25 mouse cellular contexts compared by ENCODE assay signal in genomic region chr16:30151104-30151503, GRCm38 (mm10).
A peak's percentile ranks its signal among the peaks of the same experiment; 100 is the strongest.
DNase-seq lines count a peak whose midpoint lies in the region; ATAC-seq and TF ChIP-seq lines count a peak whose summit lies in the region.
"Had no signal": no experiment of that assay in that cellular context is flagged by ENCODE, and none has a peak within 500 bp of the region (broad histone marks: within the 10 kb centered on the region; RNA-seq: fewer than 3 reads in every experiment).

No protein-coding gene starts in this region.

- peaks cover 6% of the 10 kb centered on the region; the same call in 1 of the 2 replicates for H3K4me1 ChIP-seq in midbrain, postnatal 0 days (ENCODE audit: insufficient read depth, low read length)
- H3K4me1 ChIP-seq in midbrain, embryonic 15.5 days, result peaks cover 12% of the 10 kb centered on the region
- peaks cover 9% of the 10 kb centered on the region; the same call in 1 of the 2 replicates for H3K4me1 ChIP-seq in cerebellum, adult 2 months (ENCODE audit: control insufficient read depth, insufficient read depth, low read length)

- 89% methylated on average over 3 of the region's 3 CpGs for WGBS in midbrain, postnatal 0 days
- 85% methylated on average over 3 of the region's 3 CpGs for WGBS in midbrain, embryonic 15.5 days
- 11% methylated on average over 3 of the region's 3 CpGs for WGBS in cerebellum, adult 2 months

- H3K27ac ChIP-seq in midbrain, postnatal 0 days (ENCODE audit: low read depth, low read length), result no peak overlapping the region
- H3K27ac ChIP-seq in midbrain, embryonic 15.5 days, result no peak overlapping the region
- no peak overlapping the region for H3K27ac ChIP-seq in cerebellum, adult 2 months (ENCODE audit: insufficient read depth, low read length)
- H3K27ac ChIP-seq: forebrain, embryonic 13.5 days; hindbrain, embryonic 12.5 days; hindbrain, postnatal 0 days; intestine, embryonic 15.5 days; kidney, postnatal 0 days; macrophage had no signal

- H3K4me3 ChIP-seq in midbrain, postnatal 0 days (ENCODE audit: low read depth, low read length), result no peak overlapping the region
- no peak overlapping the region for H3K4me3 ChIP-seq in midbrain, embryonic 15.5 days
- no peak overlapping the region for H3K4me3 ChIP-seq in cerebellum, adult 2 months (replicated peaks; ENCODE audit: insufficient read depth, low read depth, low read length)
- H3K4me3 ChIP-seq: forebrain, embryonic 13.5 days; hindbrain, embryonic 12.5 days; intestine, embryonic 15.5 days had no signal

- H3K36me3 ChIP-seq in midbrain, postnatal 0 days (ENCODE audit: insufficient read depth, low read length), result no peaks in the 10 kb centered on the region
- H3K36me3 ChIP-seq in midbrain, embryonic 15.5 days (replicated peaks), result no peaks in the 10 kb centered on the region
- H3K36me3 ChIP-seq: hindbrain, embryonic 12.5 days; intestine, embryonic 15.5 days had no signal

- no peak for TF ChIP-seq CTCF in midbrain, postnatal 0 days (IDR thresholded peaks at IDR 0.05)
- no peak for TF ChIP-seq CTCF in cerebellum, adult 2 months (IDR thresholded peaks at IDR 0.05; ENCODE audit: borderline replicate concordance, insufficient read depth, low read depth, low read length)

- H3K4me2 ChIP-seq in midbrain, postnatal 0 days (ENCODE audit: low read depth, low read length, poor library complexity, severe bottlenecking), result no peak overlapping the region
- no peak overlapping the region for H3K4me2 ChIP-seq in midbrain, embryonic 15.5 days
- H3K4me2 ChIP-seq: forebrain, embryonic 13.5 days; heart, embryonic 11.5 days; hindbrain, embryonic 12.5 days; intestine, embryonic 15.5 days had no signal

- no peak overlapping the region for H3K9ac ChIP-seq in midbrain, postnatal 0 days (replicated peaks; ENCODE audit: low read length, poor library complexity, severe bottlenecking)
- no peak overlapping the region for H3K9ac ChIP-seq in midbrain, embryonic 15.5 days
- H3K9ac ChIP-seq: forebrain, embryonic 13.5 days; hindbrain, embryonic 12.5 days; intestine, embryonic 15.5 days had no signal

- ATAC-seq in midbrain, postnatal 0 days (ENCODE audit: low FRiP score), result no peak
- no peak for ATAC-seq in midbrain, embryonic 15.5 days (replicated peaks)
- no peak for ATAC-seq in megakaryocyte progenitor cell, adult 5-6 weeks (replicated peaks; ENCODE audit: poor library complexity)
- ATAC-seq: forebrain, embryonic 13.5 days; hindbrain, postnatal 0 days; intestine, embryonic 15.5 days; lung, postnatal 0 days had no signal

- intact Hi-C loops in gastrocnemius, postnatal 14 days (cut with DNase I; ENCODE audit: low total_unique reads), result no loop called here

- H3K9me3 ChIP-seq in midbrain, postnatal 0 days (ENCODE audit: low read length), result no peaks in the 10 kb centered on the region
- H3K9me3 ChIP-seq in midbrain, embryonic 15.5 days, result no peaks in the 10 kb centered on the region
- H3K9me3 ChIP-seq: forebrain, embryonic 13.5 days; hindbrain, embryonic 12.5 days; intestine, embryonic 15.5 days had no signal

- no peak for TF ChIP-seq POLR2A in cerebellum, adult 2 months (IDR thresholded peaks at IDR 0.05; ENCODE audit: borderline replicate concordance, insufficient read depth, low read length)

- peak; percentile 38 for DNase-seq in midbrain, postnatal 0 days (ENCODE audit: low spot score)
- DNase-seq in cerebellum, adult 2 months, result peak; percentile 45 to 75
- DNase-seq in cerebellum, postnatal 14 days, result peak; percentile 74 to 79
- DNase-seq in gastrocnemius, postnatal 14 days, result no peak
- DNase-seq: adrenal gland, postnatal 25 days; B cell, adult 2 months; gastrocnemius, postnatal 25 days; heart, postnatal 36 days; kidney, adult 2 months; layer of hippocampus, postnatal 36 days; liver; lung, adult 18-20 months; midbrain, embryonic 14.5 days; right cerebral cortex, adult 18-20 months; right cerebral cortex, postnatal 4 days had no signal

- no peaks in the 10 kb centered on the region for H3K27me3 ChIP-seq in midbrain, postnatal 0 days (ENCODE audit: insufficient read depth, low read length)
- peaks cover 3% of the 10 kb centered on the region for H3K27me3 ChIP-seq in midbrain, embryonic 15.5 days (replicated peaks)
- H3K27me3 ChIP-seq in cerebellum, adult 2 months (ENCODE audit: control insufficient read depth, insufficient read depth, low read length), result no peaks in the 10 kb centered on the region
- H3K27me3 ChIP-seq: intestine, embryonic 15.5 days had no signal
